Mouse (Mus musculus) spleen, adult 2 months (tissue): ENCODE measurements around the gene Erg. TPM values are rescaled to one million over a fixed set of nuclear protein-coding genes. Genes with fewer than 3 reads are reported as not detected.

ENCODE experiments used
- DNase-seq, 2 experiments: peaks; one replicate each; pipeline versions ENCODE4 v3.0.0 to v3.0.0-alpha.2; 2012 to 2021; ENCODE audit warnings: low spot score in 2 of 2, low read depth in 1 of 2
- H3K27ac ChIP-seq: fragments of 200-500 bp; 2 replicates; pipeline ENCODE4 v1.5.1; 2012; ENCODE audit warnings: low read length, inconsistent platforms; ENCODE audit not compliant: insufficient read depth
- H3K27me3 ChIP-seq: fragments of 200-500 bp; 2 replicates; pipeline ENCODE4 v1.6.1; 2012; ENCODE audit warnings: mild to moderate bottlenecking, moderate library complexity, low read length, inconsistent platforms; ENCODE audit not compliant: control insufficient read depth, insufficient read depth
- H3K36me3 ChIP-seq: fragments of 200-500 bp; 2 replicates; pipeline ENCODE4 v1.6.1; 2012; ENCODE audit warnings: mild to moderate bottlenecking, low read length, inconsistent platforms; ENCODE audit not compliant: control insufficient read depth, insufficient read depth
- H3K4me1 ChIP-seq: fragments of 200-500 bp; 2 replicates; pipeline ENCODE4 v1.6.1; 2011; ENCODE audit warnings: inconsistent platforms; ENCODE audit not compliant: control insufficient read depth, insufficient read depth, insufficient read length
- H3K4me3 ChIP-seq: fragments of 200-500 bp; 2 replicates; pipeline ENCODE4 v1.5.1; 2011; ENCODE audit warnings: mild to moderate bottlenecking, inconsistent platforms; ENCODE audit not compliant: insufficient read depth, insufficient read length; ENCODE audit errors: extremely low read depth
- CTCF ChIP-seq: fragments of 200-500 bp; IDR thresholded peaks from 2 replicates; pipeline ENCODE4 v1.5.1; 2011; ENCODE audit warnings: mild to moderate bottlenecking, inconsistent platforms; ENCODE audit not compliant: insufficient read depth, insufficient read length, insufficient replicate concordance; ENCODE audit errors: extremely low read depth
- POLR2A ChIP-seq: fragments of 200-500 bp; IDR thresholded peaks from 2 replicates; pipeline ENCODE4 v1.6.1; 2011; ENCODE audit warnings: low read depth, low read length, inconsistent platforms
- WGBS: fragments of 180-500 bp; shearing (Covaris S2); methylation state at CpG from one replicate; pipeline ENCODE4 v1.1.7; 2018; 5-methylcytosine and 5-hydroxymethylcytosine counted together
- polyA plus RNA-seq: library from polyadenylated mRNA; depleted of rRNA; stranded (reverse); fragments of >200 nt; gene quantifications from 2 replicates; pipeline ENCODE4 v1.2.3, GENCODE M21; 2012

The Erg gene
- polyA plus RNA-seq, 1 experiment, result 7.1 TPM

- TF ChIP-seq POLR2A (no peak), CTCF (no peak)
- H3K36me3 ChIP-seq, result no peaks in the 10 kb centered on the region
- WGBS, result 95% methylated on average over 2 of the region's 2 CpGs
- H3K27ac ChIP-seq, result no peak overlapping the region
- no peak for DNase-seq
- H3K27me3 ChIP-seq, result no peaks in the 10 kb centered on the region
- H3K4me1 ChIP-seq, result no peaks in the 10 kb centered on the region
- no peak overlapping the region for H3K4me3 ChIP-seq
Measured at GRCm38 (mm10) chr16:95467893-95468292, 118.5 kb downstream of the Erg start.

- Histone ChIP-seq H3K27me3 (no peaks in the 10 kb centered on the region), H3K4me1 (no peaks in the 10 kb centered on the region), H3K36me3 (no peaks in the 10 kb centered on the region), H3K27ac (no peak overlapping the region), H3K4me3 (no peak overlapping the region)
- DNase-seq, result no peak
- 96% methylated on average over 1 of the region's 1 CpGs for WGBS
- no peak for TF ChIP-seq POLR2A
- no peak for TF ChIP-seq CTCF
Measured at GRCm38 (mm10) chr16:95466548-95466947, 119.8 kb downstream of the Erg start.

- Histone ChIP-seq H3K27me3 (no peaks in the 10 kb centered on the region), H3K27ac (no peak overlapping the region), H3K36me3 (no peaks in the 10 kb centered on the region), H3K4me1 (no peaks in the 10 kb centered on the region), H3K4me3 (no peak overlapping the region)
- WGBS, result 83% methylated on average over 8 of the region's 8 CpGs
- no peak for DNase-seq
- TF ChIP-seq CTCF (no peak), POLR2A (no peak)
Measured at GRCm38 (mm10) chr16:95464609-95465008, 121.8 kb downstream of the Erg start.

GRCm38 (mm10) chr16:95463796-95464195, 122.6 kb downstream of the Erg start:
- DNase-seq, result no peak
- TF ChIP-seq CTCF, result no peak
- no peak for TF ChIP-seq POLR2A
- Histone ChIP-seq H3K27ac (no peak overlapping the region), H3K36me3 (no peaks in the 10 kb centered on the region), H3K27me3 (peaks cover 2% of the 10 kb centered on the region; the same call in 1 of the 2 replicates), H3K4me1 (no peaks in the 10 kb centered on the region), H3K4me3 (no peak overlapping the region)
- 55% methylated on average over 6 of the region's 6 CpGs for WGBS

GRCm38 (mm10) chr16:95461941-95462340, 124.5 kb downstream of the Erg start:
- TF ChIP-seq CTCF (no peak), POLR2A (no peak)
- no peaks in the 10 kb centered on the region; the same call in 1 of the 2 replicates for H3K4me1 ChIP-seq
- no peaks in the 10 kb centered on the region for H3K36me3 ChIP-seq
- no peak overlapping the region for H3K27ac ChIP-seq
- H3K27me3 ChIP-seq, result peaks cover 7% of the 10 kb centered on the region; the same call in 1 of the 2 replicates
- no peak for DNase-seq
- H3K4me3 ChIP-seq, result no peak overlapping the region
- 85% methylated on average over 7 of the region's 7 CpGs for WGBS

GRCm38 (mm10) chr16:95460336-95460735, 126.1 kb downstream of the Erg start:
- H3K27ac ChIP-seq, result no peak overlapping the region
- TF ChIP-seq CTCF (no peak), POLR2A (no peak)
- H3K27me3 ChIP-seq, result peaks cover 7% of the 10 kb centered on the region; the same call in 1 of the 2 replicates
- H3K4me3 ChIP-seq, result no peak overlapping the region
- H3K4me1 ChIP-seq, result peaks cover 3% of the 10 kb centered on the region; the same call in 1 of the 2 replicates
- no peak for DNase-seq
- H3K36me3 ChIP-seq, result no peaks in the 10 kb centered on the region
- whole genome bisulfite sequencing, result 67% methylated on average over 2 of the region's 2 CpGs

- Histone ChIP-seq H3K27ac (no peak overlapping the region), H3K4me3 (no peak overlapping the region), H3K36me3 (no peaks in the 10 kb centered on the region), H3K4me1 (peaks cover 3% of the 10 kb centered on the region; the same call in 1 of the 2 replicates), H3K27me3 (peaks cover 7% of the 10 kb centered on the region; the same call in 1 of the 2 replicates)
- WGBS, result 12% methylated on average over 5 of the region's 5 CpGs
- no peak for DNase-seq
- TF ChIP-seq POLR2A, result no peak
- no peak for TF ChIP-seq CTCF
Measured at GRCm38 (mm10) chr16:95459325-95459691, 127.1 kb downstream of the Erg start.
